Mouse (Mus musculus): Measurements from ENCODE around the gene Pcdh9.

GRCm38 (mm10) chr14:93627241-93627640 lies 263.2 kb downstream of the Pcdh9 start:
- TF ChIP-seq CTCF (conservative IDR thresholded peaks at IDR 0.05; ENCODE audit: insufficient read depth, insufficient read length, low read depth, low read length) (no peak), POLR2A (IDR thresholded peaks at IDR 0.05; ENCODE audit: low read depth, low read length) (no peak)
